Mouse (Mus musculus) lung, adult 2 months (tissue): ENCODE data around the gene Mycn. TPM values are rescaled to one million over a fixed set of nuclear protein-coding genes. Genes with fewer than 3 reads are reported as not detected.

Experiments
- DNase-seq: peaks from one replicate; pipeline ENCODE4 v3.0.0; 2022
- H3K4me1 ChIP-seq: fragments of 200-500 bp; 2 replicates; pipeline ENCODE4 v1.6.1; 2011; ENCODE audit warnings: low read length; ENCODE audit not compliant: control insufficient read depth, insufficient read depth
- H3K4me3 ChIP-seq: fragments of 200-500 bp; replicated peaks from 2 replicates; pipeline ENCODE3; 2011; ENCODE audit warnings: low read depth, mild to moderate bottlenecking, control low read depth, low read length; ENCODE audit errors: extremely low read depth
- CTCF ChIP-seq: fragments of 200-500 bp; IDR thresholded peaks from 2 replicates; pipeline ENCODE4 v1.5.1; 2011; ENCODE audit warnings: mild to moderate bottlenecking, low read length, control low read depth; ENCODE audit not compliant: insufficient read depth
- POLR2A ChIP-seq: fragments of 200-500 bp; IDR thresholded peaks from 2 replicates; pipeline ENCODE4 v1.6.1; 2011; ENCODE audit warnings: low read depth, mild to moderate bottlenecking, control low read depth, low read length, borderline replicate concordance; ENCODE audit errors: extremely low read depth
- WGBS: fragments of 180-500 bp; shearing (Covaris S2); methylation state at CpG from one replicate; pipeline ENCODE4 v1.1.7; 2018; 5-methylcytosine and 5-hydroxymethylcytosine counted together
- polyA plus RNA-seq: library from polyadenylated mRNA; depleted of rRNA; stranded (reverse); fragments of >200 nt; gene quantifications from 2 replicates; pipeline ENCODE4 v1.2.3, GENCODE M21; 2012

The Mycn gene
- polyA plus RNA-seq, 1 experiment: 2.2 TPM

- Histone ChIP-seq H3K4me1 (peaks cover 21% of the 10 kb centered on the region), H3K4me3 (peak overlapping the region; percentile 56)
- DNase-seq: peak; percentile 81
- TF ChIP-seq CTCF: peak; percentile 44
- TF ChIP-seq POLR2A: no peak
- WGBS: 1% methylated on average over 47 of the region's 47 CpGs
Measured at GRCm38 (mm10) chr12:12942364-12943050, 793 bp upstream of the Mycn start.

DNA sequence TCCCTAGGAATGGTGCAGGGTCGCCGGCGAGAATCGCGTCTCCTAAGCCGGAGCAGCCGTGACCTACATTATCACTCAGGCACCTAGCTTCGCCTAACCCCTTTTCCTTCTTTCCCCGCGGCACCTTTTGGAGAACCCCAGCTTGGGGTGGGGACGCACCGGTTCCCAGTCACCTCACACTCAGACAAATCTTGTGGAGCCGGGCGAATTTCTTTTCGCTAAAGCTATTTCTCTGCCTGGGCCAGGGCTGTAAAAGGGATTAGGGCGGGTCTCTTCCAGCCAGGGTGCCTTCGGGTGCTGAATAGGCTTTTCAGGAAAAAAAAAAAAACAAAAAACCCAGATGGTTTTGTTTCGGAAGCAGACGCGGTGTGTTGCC, 597 bp downstream of the Mycn start:
- Histone ChIP-seq H3K4me1 (peaks cover 21% of the 10 kb centered on the region), H3K4me3 (peak overlapping the region; percentile 62)
- DNase-seq: no peak
- 0% methylated on average over 20 of the region's 20 CpGs for WGBS
- no peak for TF ChIP-seq POLR2A
- no peak for TF ChIP-seq CTCF

GRCm38 (mm10) chr12:12940466-12941128, 1.1 kb downstream of the Mycn start:
- Histone ChIP-seq H3K4me3 (peak overlapping the region; percentile 62), H3K4me1 (peaks cover 21% of the 10 kb centered on the region)
- WGBS: under 1% methylated on average over 13 of the region's 13 CpGs
- TF ChIP-seq POLR2A (no peak), CTCF (no peak)
- DNase-seq: peak; percentile 21

GRCm38 (mm10) chr12:12939581-12940465, 1.9 kb downstream of the Mycn start:
- 1% methylated on average over 69 of the region's 69 CpGs for WGBS
- TF ChIP-seq CTCF (no peak), POLR2A (no peak)
- Histone ChIP-seq H3K4me1 (peaks cover 21% of the 10 kb centered on the region), H3K4me3 (peak overlapping the region; percentile 52)
- DNase-seq: peak; percentile 22

- Histone ChIP-seq H3K4me3 (peak overlapping the region; percentile 52), H3K4me1 (peaks cover 21% of the 10 kb centered on the region)
- DNase-seq: peak; percentile 45
- TF ChIP-seq CTCF (peak; percentile 55), POLR2A (no peak)
- 1% methylated on average over 12 of the region's 12 CpGs for WGBS
Measured at GRCm38 (mm10) chr12:12938850-12939249, 2.9 kb downstream of the Mycn start.

- Histone ChIP-seq H3K4me3 (peak overlapping the region; percentile 52), H3K4me1 (peaks cover 21% of the 10 kb centered on the region)
- peak; percentile 18 for DNase-seq
- 3% methylated on average over 7 of the region's 7 CpGs for WGBS
- TF ChIP-seq POLR2A: no peak
- TF ChIP-seq CTCF: no peak
Measured at GRCm38 (mm10) chr12:12938361-12938760, 3.4 kb downstream of the Mycn start.

DNA sequence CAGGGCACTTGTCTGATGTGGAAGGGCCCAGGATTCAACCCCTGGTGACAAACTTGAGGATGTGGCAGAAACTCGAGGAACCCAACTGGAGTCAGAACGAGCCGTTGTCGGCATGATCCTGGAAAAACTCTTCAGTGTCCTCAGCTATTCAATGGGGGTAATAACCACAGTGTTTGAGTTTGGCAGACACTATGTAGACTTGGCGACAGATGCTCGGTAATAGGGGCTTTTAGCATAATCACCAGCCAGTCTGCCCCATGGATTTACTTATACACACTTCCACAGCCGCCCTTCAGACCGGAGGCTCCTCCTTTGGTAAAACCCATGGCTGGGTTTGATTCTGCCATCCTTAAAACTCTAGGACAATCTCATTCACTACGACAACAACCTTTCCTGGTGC, 4.0 kb downstream of the Mycn start:
- Histone ChIP-seq H3K4me1 (peaks cover 21% of the 10 kb centered on the region), H3K4me3 (peak overlapping the region; percentile 19)
- no peak for DNase-seq
- WGBS: 38% methylated on average over 9 of the region's 9 CpGs
- TF ChIP-seq CTCF: no peak
- no peak for TF ChIP-seq POLR2A

- 71% methylated on average over 30 of the region's 30 CpGs for WGBS
- no peak for TF ChIP-seq CTCF
- TF ChIP-seq POLR2A: no peak
- Histone ChIP-seq H3K4me3 (no peak overlapping the region), H3K4me1 (peaks cover 19% of the 10 kb centered on the region)
- no peak for DNase-seq
Measured at GRCm38 (mm10) chr12:12937088-12937487, 4.6 kb downstream of the Mycn start.

DNA sequence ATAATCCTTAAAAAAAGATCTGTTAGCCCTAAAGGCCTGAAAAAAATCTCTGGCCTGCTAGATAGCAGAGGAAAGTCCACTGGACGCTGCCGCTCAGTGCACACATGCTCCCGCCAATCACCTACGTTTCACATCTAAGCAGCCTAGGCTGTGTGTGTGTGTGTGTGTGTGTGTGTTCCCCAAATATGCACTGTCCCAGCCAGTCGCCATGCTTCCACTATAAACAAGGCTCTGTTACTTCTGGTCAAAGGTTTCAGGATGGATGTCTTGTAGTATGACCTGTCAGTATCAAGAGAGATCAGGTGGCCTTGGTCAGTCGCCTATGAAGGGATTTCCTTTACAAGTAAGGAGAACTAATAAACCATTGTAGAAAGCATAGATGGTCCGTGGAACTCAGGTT, 9.5 kb downstream of the Mycn start:
- H3K4me3 ChIP-seq: no peak overlapping the region
- DNase-seq: no peak
- H3K4me1 ChIP-seq: no peaks in the 10 kb centered on the region
- TF ChIP-seq CTCF: no peak
- no peak for TF ChIP-seq POLR2A
- 82% methylated on average over 7 of the region's 7 CpGs for WGBS

- TF ChIP-seq POLR2A: no peak
- TF ChIP-seq CTCF: no peak
- 73% methylated on average over 3 of the region's 3 CpGs for WGBS
- H3K4me3 ChIP-seq: no peak overlapping the region
- DNase-seq: no peak
- peaks cover 3% of the 10 kb centered on the region; the same call in 1 of the 2 replicates for H3K4me1 ChIP-seq
Measured at GRCm38 (mm10) chr12:12928239-12928638, 13.5 kb downstream of the Mycn start.
